Mouse (Mus musculus) liver, adult 2 months (tissue): ENCODE measurements around the gene Zc3h15.

Experiments used
- CTCF ChIP-seq: fragments of 200-500 bp; IDR thresholded peaks from 2 replicates; pipeline ENCODE4 v1.5.1; 2011; ENCODE audit warnings: low read depth, low read length, control low read depth
- POLR2A ChIP-seq: fragments of 200-500 bp; IDR thresholded peaks from 2 replicates; pipeline ENCODE4 v1.6.1; 2011; ENCODE audit warnings: low read length, control low read depth; ENCODE audit not compliant: insufficient read depth; ENCODE audit errors: extremely low read depth

GRCm38 (mm10) chr2:83667430-83667829, 23.2 kb downstream of the Zc3h15 start:
- TF ChIP-seq CTCF, result no peak
- TF ChIP-seq POLR2A, result no peak
